Mouse (Mus musculus) kidney, adult 2 months (tissue): ENCODE data around the gene Med25. TPM values are rescaled to one million over a fixed set of nuclear protein-coding genes. Genes with fewer than 3 reads are reported as not detected.
A peak's percentile ranks its signal among the peaks of the same experiment; 100 is the strongest.

ENCODE experiments used
- DNase-seq: peaks from one replicate; pipeline ENCODE4 v3.0.0; 2021
- H3K27ac ChIP-seq: fragments of 200-500 bp; 2 replicates; pipeline ENCODE4 v1.5.1; 2012; ENCODE audit warnings: low read depth, low read length, control low read depth, inconsistent platforms; ENCODE audit not compliant: insufficient read depth
- H3K27me3 ChIP-seq: fragments of 200-500 bp; replicated peaks from 2 replicates; pipeline ENCODE4 v1.6.1; 2012; ENCODE audit warnings: mild to moderate bottlenecking, moderate library complexity, low read length, inconsistent platforms; ENCODE audit not compliant: control insufficient read depth, insufficient read depth
- H3K36me3 ChIP-seq: fragments of 200-500 bp; 2 replicates; pipeline ENCODE4 v1.6.1; 2012; ENCODE audit warnings: mild to moderate bottlenecking, moderate library complexity, low read length, inconsistent platforms; ENCODE audit not compliant: control insufficient read depth, insufficient read depth
- H3K4me1 ChIP-seq: fragments of 200-500 bp; 2 replicates; pipeline ENCODE4 v1.6.1; 2011; ENCODE audit warnings: low read length; ENCODE audit not compliant: control insufficient read depth, insufficient read depth
- H3K4me3 ChIP-seq: fragments of 200-500 bp; 2 replicates; pipeline ENCODE4 v1.5.1; 2011; ENCODE audit warnings: mild to moderate bottlenecking, low read depth, low read length, control low read depth; ENCODE audit not compliant: insufficient read depth
- CTCF ChIP-seq: fragments of 200-500 bp; conservative IDR thresholded peaks from 2 replicates; pipeline ENCODE4 v1.5.1; 2011; ENCODE audit warnings: low read depth, mild to moderate bottlenecking, control low read depth, low read length, moderate library complexity, mixed read lengths; ENCODE audit not compliant: insufficient read depth, insufficient read length
- POLR2A ChIP-seq: fragments of 200-500 bp; IDR thresholded peaks from one replicate; pipeline ENCODE4 v1.6.1; 2011; ENCODE audit warnings: low read depth, low read length, control low read depth
- WGBS: fragments of 180-500 bp; shearing (Covaris S2); methylation state at CpG from one replicate; pipeline ENCODE4 v1.1.7; 2018; 5-methylcytosine and 5-hydroxymethylcytosine counted together
- polyA plus RNA-seq: library from polyadenylated mRNA; depleted of rRNA; stranded (reverse); fragments of >200 nt; gene quantifications from 2 replicates; pipeline ENCODE4 v1.2.3, GENCODE M21; 2012

The Med25 gene
- polyA plus RNA-seq, 1 experiment, result 181 TPM

DNA sequence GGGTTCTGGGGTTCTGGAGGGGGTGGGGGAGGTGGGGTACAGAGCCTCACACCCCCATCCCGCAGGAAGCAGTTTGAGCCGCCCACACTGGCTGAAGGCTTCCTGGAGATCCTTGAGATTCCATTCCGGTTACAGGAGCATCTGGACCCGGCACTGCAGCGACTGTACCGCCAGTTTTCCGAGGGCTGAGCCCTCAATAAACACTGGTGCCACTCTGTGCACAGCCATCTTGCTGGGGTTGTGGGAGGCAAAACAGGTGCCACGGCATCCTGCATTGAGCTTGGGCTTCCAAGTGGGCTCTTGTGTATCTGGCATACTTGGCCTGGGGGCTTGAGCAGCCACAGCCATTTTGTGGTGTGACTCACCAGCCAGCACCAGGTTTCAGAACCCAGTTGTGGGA lies 30.1 kb downstream of the Med25 start:
- WGBS, result 76% methylated on average over 8 of the region's 8 CpGs
- Histone ChIP-seq H3K4me3 (no peak overlapping the region), H3K27me3 (no peaks in the 10 kb centered on the region), H3K27ac (no peak overlapping the region), H3K36me3 (no peaks in the 10 kb centered on the region), H3K4me1 (peaks cover 10% of the 10 kb centered on the region)
- no peak for TF ChIP-seq CTCF
- no peak for TF ChIP-seq POLR2A
- no peak for DNase-seq

DNA sequence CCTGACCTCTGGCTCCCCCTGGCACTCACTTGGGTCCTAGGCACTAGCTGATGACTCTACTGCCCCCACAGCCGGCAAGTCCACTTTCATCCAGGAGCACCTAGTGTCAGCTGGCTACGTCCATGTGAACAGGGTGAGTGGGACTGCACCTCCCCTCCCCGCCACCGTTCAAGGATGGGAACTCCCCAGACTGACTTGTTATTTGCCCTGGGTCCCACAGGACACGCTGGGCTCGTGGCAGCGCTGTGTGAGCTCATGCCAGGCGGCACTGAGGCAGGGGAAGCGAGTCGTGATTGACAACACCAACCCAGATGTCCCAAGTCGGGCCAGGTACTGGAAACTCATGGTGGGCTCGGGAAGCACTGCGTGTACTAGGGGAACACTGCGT lies 31.1 kb downstream of the Med25 start:
- TF ChIP-seq POLR2A, result no peak
- no peak for TF ChIP-seq CTCF
- 79% methylated on average over 14 of the region's 14 CpGs for WGBS
- no peak overlapping the region for H3K27ac ChIP-seq
- peaks cover 6% of the 10 kb centered on the region for H3K4me1 ChIP-seq
- no peak for DNase-seq
- no peaks in the 10 kb centered on the region for H3K27me3 ChIP-seq
- no peaks in the 10 kb centered on the region for H3K36me3 ChIP-seq
- H3K4me3 ChIP-seq, result no peak overlapping the region

DNA sequence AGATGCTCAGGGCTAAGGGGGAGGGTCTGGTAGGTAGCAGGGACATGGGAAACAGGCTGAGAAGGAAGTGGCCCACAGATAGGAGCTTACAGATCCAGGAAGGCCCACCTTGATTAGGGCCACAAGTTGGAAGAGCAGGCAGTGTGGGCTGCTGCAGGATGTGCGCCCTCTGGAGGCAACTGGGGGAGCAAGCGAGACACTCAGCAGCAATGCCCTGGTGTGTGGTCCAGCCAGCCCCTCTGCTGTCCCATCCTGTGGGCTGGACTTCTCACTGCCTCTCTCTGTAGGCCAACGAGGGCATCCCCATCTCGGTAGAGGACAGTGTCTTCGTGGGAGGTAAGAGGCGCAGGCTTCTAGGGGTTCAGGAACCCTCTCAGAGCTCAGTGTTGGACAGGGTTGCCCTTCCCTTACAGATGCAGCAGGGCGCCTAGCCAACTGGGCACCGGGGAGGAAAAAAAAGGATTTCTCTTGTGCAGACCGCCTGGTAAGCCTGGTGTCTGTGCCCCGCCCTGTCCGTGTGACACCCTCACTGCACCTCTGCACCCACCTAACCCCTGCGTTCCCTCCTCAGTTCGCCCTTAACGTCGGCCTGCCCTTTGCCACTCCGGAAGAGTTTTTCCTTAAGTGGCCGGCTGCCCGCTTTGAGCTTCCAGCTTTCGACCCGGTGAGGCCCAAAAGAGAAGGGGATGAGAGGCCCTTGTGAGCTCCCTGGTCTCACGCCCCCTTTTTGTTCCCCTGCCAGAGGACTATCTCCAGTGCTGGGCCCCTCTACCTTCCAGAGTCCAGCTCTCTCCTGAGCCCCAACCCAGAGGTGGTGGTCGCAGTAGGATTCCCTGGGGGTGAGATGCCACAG lies 31.7 kb downstream of the Med25 start:
- 54% methylated on average over 22 of the region's 22 CpGs for WGBS
- peak; percentile 65 for DNase-seq
- H3K4me3 ChIP-seq, result no peak overlapping the region
- no peaks in the 10 kb centered on the region for H3K36me3 ChIP-seq
- H3K27ac ChIP-seq, result no peak overlapping the region
- no peaks in the 10 kb centered on the region for H3K27me3 ChIP-seq
- no peak for TF ChIP-seq POLR2A
- peak; percentile 85 for TF ChIP-seq CTCF
- H3K4me1 ChIP-seq, result peaks cover 4% of the 10 kb centered on the region; the same call in 1 of the 2 replicates

DNA sequence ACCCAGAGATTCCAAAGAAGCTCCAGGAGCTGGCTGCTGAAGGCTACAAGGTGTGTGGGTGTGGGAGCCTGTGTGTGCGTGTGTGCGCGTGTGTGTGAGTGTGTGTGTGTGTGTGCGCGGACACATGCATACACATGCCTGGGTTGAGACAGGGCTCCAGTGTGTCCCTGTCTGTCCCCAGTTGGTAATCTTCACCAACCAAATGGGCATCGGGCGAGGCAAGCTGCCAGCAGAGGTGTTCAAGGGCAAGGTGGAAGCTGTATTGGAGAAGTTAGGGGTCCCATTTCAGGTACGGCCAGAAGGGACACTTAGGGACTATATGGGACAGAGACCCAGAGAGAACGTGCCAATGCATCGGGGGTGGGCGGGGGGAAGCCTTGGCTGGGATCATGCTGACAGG lies 32.6 kb downstream of the Med25 start:
- no peak for TF ChIP-seq POLR2A
- no peak for TF ChIP-seq CTCF
- H3K27me3 ChIP-seq, result no peaks in the 10 kb centered on the region
- 92% methylated on average over 11 of the region's 11 CpGs for WGBS
- H3K4me3 ChIP-seq, result no peak overlapping the region
- peaks cover 9% of the 10 kb centered on the region; the same call in 1 of the 2 replicates for H3K4me1 ChIP-seq
- H3K36me3 ChIP-seq, result no peaks in the 10 kb centered on the region
- DNase-seq, result no peak
- H3K27ac ChIP-seq, result no peak overlapping the region

DNA sequence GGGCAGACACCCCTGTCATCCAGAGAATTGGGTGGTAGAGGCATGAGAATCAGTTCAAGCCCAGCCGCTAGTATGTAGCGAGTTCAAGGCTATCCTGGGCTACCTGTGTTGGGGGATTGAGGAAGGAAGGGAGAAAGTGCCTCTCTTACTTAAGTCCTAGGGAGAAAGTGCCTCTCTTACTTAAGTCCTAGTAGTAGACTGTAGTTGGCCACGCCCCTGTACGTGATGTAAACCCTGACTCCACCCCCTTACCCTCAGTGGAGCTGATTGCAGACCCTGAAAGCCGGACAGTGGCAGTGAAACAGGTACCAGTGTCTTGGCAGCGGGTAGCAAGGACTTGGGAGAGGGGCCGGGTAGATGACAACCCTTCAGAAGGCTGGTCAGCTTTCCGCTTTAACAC lies 34.6 kb downstream of the Med25 start:
- H3K27ac ChIP-seq, result no peak overlapping the region
- no peaks in the 10 kb centered on the region for H3K27me3 ChIP-seq
- TF ChIP-seq POLR2A (no peak), CTCF (no peak)
- WGBS, result 26% methylated on average over 8 of the region's 8 CpGs
- peaks cover 13% of the 10 kb centered on the region; the same call in 1 of the 2 replicates for H3K4me1 ChIP-seq
- H3K36me3 ChIP-seq, result no peaks in the 10 kb centered on the region
- H3K4me3 ChIP-seq, result peak overlapping the region; percentile 77
- peak; percentile 52 for DNase-seq

DNA sequence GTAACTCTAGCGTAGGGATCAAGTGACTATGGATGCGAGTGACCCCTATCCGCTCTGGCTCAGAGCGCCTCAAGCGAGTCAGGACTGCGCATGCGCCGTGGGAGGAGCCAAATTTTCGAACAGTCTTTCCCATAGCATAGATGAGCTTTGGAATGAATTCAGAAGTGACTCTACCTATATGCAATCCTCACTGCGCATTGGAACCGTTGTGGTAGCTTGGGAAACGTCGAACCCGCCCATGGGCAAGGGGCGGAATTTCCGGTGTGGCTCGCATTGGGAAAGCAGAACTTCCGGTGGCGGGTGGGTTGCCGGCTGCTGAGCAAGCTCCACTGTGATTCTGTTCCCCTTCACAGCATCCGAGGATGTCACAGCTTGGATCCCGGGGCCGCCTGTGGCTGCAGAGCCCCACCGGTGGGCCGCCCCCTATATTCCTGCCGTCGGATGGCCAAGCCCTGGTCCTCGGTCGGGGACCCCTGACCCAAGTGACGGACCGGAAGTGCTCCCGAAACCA lies 35.4 kb downstream of the Med25 start, which contains the start of gene Pnkp:
Pnkp (plus strand) TSS at position 98 of the 511 bp plus-strand sequence.
- under 1% methylated on average over 32 of the region's 32 CpGs for WGBS
- peak; percentile 90 for DNase-seq
- Histone ChIP-seq H3K4me1 (peaks cover 13% of the 10 kb centered on the region; the same call in 1 of the 2 replicates), H3K36me3 (no peaks in the 10 kb centered on the region), H3K27ac (peak within 1 kb of the TSS; percentile 62), H3K4me3 (peak within 1 kb of the TSS; percentile 77), H3K27me3 (no peaks in the 10 kb centered on the region)
- no peak for TF ChIP-seq CTCF
- no peak for TF ChIP-seq POLR2A

DNA sequence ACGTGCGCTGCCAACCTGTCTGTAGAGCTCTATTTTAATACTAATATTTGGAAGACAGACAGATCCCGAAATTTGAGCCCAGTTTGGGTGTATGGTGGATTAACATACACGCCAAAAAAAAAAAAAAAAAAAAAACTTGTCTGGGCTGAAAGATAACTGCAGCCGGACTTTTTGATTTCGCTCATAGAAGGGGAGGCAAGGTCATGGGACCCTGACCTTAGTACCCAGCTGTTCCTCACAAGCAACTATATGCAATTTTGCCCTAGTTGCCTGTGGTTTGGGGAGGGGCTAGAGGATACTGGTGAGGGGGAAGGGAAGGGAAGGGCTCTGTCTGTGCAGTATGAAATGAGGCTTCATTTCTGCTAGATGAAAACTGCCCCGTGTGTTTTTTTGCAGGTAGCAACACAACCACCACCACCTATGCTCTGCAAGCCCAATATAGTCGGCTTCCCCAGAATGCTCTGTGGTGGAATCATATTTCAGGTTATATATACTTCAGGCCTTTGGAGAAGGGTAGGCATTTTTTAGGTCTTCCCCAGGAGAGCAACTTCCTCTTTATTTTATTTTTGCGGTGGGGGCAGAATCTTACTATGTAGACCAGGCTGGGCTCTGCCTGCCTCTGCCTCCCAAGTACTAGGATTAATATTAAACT lies 36.1 kb downstream of the Med25 start:
- Histone ChIP-seq H3K4me3 (peak overlapping the region; percentile 77), H3K36me3 (no peaks in the 10 kb centered on the region), H3K27ac (no peak overlapping the region), H3K4me1 (peaks cover 13% of the 10 kb centered on the region), H3K27me3 (no peaks in the 10 kb centered on the region)
- no peak for DNase-seq
- TF ChIP-seq CTCF (no peak), POLR2A (no peak)
- WGBS, result 58% methylated on average over 9 of the region's 9 CpGs
